Mouse (Mus musculus) cerebellum, adult 2 months (tissue): ENCODE measurements around the gene Ggps1. TPM values are rescaled to one million over a fixed set of nuclear protein-coding genes. Genes with fewer than 3 reads are reported as not detected.
A peak's percentile ranks its signal among the peaks of the same experiment; 100 is the strongest.

Experiments used
- DNase-seq, 2 experiments: peaks; one replicate each; pipeline ENCODE4 v3.0.0; 2021
- H3K27ac ChIP-seq: fragments of 200-500 bp; 2 replicates; pipeline ENCODE4 v1.5.1; 2012; ENCODE audit warnings: low read length, control low read depth, inconsistent platforms; ENCODE audit not compliant: insufficient read depth
- H3K27me3 ChIP-seq: fragments of 200-500 bp; 2 replicates; pipeline ENCODE4 v1.6.1; 2012; ENCODE audit warnings: inconsistent platforms, mild to moderate bottlenecking, low read length, moderate library complexity; ENCODE audit not compliant: control insufficient read depth, insufficient read depth
- H3K4me1 ChIP-seq: fragments of 200-500 bp; 2 replicates; pipeline ENCODE4 v1.6.1; 2011; ENCODE audit warnings: low read length; ENCODE audit not compliant: control insufficient read depth, insufficient read depth
- H3K4me3 ChIP-seq: fragments of 200-500 bp; replicated peaks from 2 replicates; pipeline ENCODE3; 2011; ENCODE audit warnings: mild to moderate bottlenecking, low read depth, low read length, control low read depth; ENCODE audit not compliant: insufficient read depth
- CTCF ChIP-seq: fragments of 200-500 bp; IDR thresholded peaks from 2 replicates; pipeline ENCODE4 v1.5.1; 2011; ENCODE audit warnings: low read depth, mild to moderate bottlenecking, control low read depth, low read length, moderate library complexity, borderline replicate concordance; ENCODE audit not compliant: insufficient read depth
- POLR2A ChIP-seq: fragments of 200-500 bp; IDR thresholded peaks from 2 replicates; pipeline ENCODE4 v1.6.1; 2011; ENCODE audit warnings: low read length, control low read depth, borderline replicate concordance; ENCODE audit not compliant: insufficient read depth
- WGBS: fragments of 180-500 bp; shearing (Covaris S2); methylation state at CpG from one replicate; pipeline ENCODE4 v1.1.7; 2018; 5-methylcytosine and 5-hydroxymethylcytosine counted together
- polyA plus RNA-seq: library from polyadenylated mRNA; depleted of rRNA; stranded (reverse); fragments of >200 nt; gene quantifications from 2 replicates; pipeline ENCODE4 v1.2.3, GENCODE M21; 2012

Gene Ggps1
- polyA plus RNA-seq, 1 experiment, result 57.1 TPM

DNA sequence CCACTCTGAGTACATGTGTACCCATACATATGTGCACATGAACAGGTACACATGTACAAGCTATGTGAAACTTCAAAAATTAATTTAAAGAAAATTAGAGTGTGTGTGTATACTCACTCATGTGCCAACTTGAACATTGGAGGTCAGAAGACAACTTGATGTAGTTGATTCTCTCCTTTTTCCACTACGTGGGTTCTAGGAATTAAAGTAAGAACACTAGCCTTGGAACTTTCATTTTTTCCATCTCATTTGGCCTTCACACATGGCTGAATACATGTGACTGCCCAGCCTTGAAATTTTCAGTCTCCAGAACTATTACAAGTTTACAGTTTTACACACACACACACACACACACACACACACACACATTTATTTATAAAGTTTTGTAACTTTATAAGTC lies 6.0 kb upstream of the Ggps1 start:
- TF ChIP-seq CTCF (no peak), POLR2A (no peak)

DNA sequence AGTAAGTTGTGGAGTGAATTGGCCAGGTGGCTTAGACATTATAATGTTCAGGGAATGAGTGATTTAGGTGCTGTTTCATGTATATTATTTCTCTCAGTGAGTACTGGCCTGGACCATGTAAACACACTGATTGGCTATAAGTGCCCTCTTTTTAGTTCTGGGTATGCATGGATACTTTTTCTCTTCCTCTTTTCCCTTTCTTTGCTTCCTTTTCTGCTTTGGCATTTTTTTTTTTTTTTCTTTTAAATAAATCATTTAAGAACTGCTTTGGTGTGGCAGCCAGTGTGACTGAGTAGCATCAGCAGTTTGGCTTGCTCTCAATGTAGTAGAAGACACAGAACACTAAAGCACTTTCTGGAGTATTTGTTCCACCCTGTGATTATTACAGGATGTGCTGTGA lies 4.7 kb upstream of the Ggps1 start:
- Histone ChIP-seq H3K4me1 (no peaks in the 10 kb centered on the region), H3K4me3 (no peak overlapping the region), H3K27ac (no peak overlapping the region), H3K27me3 (no peaks in the 10 kb centered on the region)
- TF ChIP-seq CTCF, result no peak
- no peak for TF ChIP-seq POLR2A
- no peak for DNase-seq

More for the DNA sequence above, 6.0 kb upstream of the Ggps1 start:
- H3K4me1 ChIP-seq, result no peaks in the 10 kb centered on the region
- no peaks in the 10 kb centered on the region for H3K27me3 ChIP-seq
- no peak overlapping the region for H3K4me3 ChIP-seq
- 72% methylated on average over 1 of the region's 1 CpGs for WGBS
- no peak overlapping the region for H3K27ac ChIP-seq
- no peak for DNase-seq

- Histone ChIP-seq H3K4me1 (peaks cover 4% of the 10 kb centered on the region; the same call in 1 of the 2 replicates), H3K27me3 (no peaks in the 10 kb centered on the region), H3K27ac (no peak overlapping the region), H3K4me3 (no peak overlapping the region)
- DNase-seq, result no peak
- TF ChIP-seq CTCF, result no peak
- no peak for TF ChIP-seq POLR2A
- 68% methylated on average over 1 of the region's 1 CpGs for WGBS
Measured at GRCm38 (mm10) chr13:14065701-14066100, 2.4 kb upstream of the Ggps1 start.

- H3K4me1 ChIP-seq, result peaks cover 4% of the 10 kb centered on the region; the same call in 1 of the 2 replicates
Measured at GRCm38 (mm10) chr13:14065028-14065380, 1.7 kb upstream of the Ggps1 start.

DNA sequence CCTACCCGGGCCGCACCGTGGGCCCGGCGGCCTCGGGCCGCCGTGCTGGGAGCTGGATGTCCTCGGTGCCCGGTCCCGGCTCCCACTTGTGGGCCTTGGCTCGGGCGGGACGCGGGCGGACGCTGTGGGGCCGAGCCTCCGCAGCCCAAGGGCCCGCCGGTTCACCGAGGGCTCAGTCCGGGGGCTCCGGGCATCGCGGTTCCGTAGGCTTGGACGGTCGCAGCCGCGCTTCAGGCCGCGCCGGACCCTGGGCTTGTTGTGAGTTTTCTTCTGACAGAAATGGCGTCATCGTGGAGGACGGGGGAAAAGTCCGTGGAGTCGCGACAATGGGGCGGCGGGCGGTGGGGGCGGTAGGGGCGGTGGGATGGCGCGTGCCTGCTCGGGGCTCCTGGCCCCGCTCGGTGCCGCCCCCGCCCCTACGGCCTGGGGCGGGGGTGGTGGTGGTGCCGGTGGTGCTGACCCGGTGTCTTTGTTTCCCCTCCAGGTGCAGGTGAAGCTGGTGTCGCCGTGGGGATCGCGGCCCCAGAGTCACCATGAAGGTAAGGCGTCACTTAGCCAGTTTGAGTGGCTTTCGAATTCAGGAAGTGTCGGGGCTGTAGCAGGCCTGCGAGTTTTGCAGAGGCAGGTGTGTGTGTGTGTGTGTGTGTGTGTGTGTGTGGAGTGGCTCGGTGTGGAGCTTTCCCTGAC lies 1.2 kb upstream of the Ggps1 start:
- Histone ChIP-seq H3K27me3 (no peaks in the 10 kb centered on the region), H3K4me3 (peak overlapping the region; percentile 73), H3K27ac (peak overlapping the region; percentile 87), H3K4me1 (peaks cover 4% of the 10 kb centered on the region; the same call in 1 of the 2 replicates)
- DNase-seq, result peak; percentile 43 to 56
- whole genome bisulfite sequencing, result under 1% methylated on average over 65 of the region's 65 CpGs
- TF ChIP-seq CTCF (no peak), POLR2A (no peak)

More at GRCm38 (mm10) chr13:14065028-14065380, 1.7 kb upstream of the Ggps1 start:
- Histone ChIP-seq H3K27me3 (no peaks in the 10 kb centered on the region), H3K4me3 (peak overlapping the region; percentile 73), H3K27ac (no peak overlapping the region)
- DNase-seq, result no peak
- TF ChIP-seq POLR2A (no peak), CTCF (no peak)
- 5% methylated on average over 9 of the region's 9 CpGs for WGBS

DNA sequence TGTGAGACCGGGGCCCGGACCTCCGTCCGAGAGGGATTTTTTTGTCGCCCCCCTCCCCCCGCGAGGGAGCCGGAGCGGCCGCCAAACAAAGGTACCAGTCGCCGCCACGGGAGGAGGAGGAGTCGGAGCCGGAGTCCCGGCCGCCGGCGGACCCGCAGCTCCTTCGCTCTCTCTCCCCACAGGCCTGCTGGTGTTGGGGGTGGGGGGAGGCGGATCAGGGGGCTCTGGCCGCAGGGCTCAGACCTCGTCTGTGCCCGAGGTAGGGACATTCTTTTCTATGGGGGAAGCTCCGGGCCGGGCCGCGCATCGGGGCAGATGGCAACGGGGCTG lies 619 bp upstream of the Ggps1 start:
- under 1% methylated on average over 22 of the region's 31 CpGs for WGBS
- no peak for DNase-seq
- peak overlapping the region; percentile 87 for H3K27ac ChIP-seq

DNA sequence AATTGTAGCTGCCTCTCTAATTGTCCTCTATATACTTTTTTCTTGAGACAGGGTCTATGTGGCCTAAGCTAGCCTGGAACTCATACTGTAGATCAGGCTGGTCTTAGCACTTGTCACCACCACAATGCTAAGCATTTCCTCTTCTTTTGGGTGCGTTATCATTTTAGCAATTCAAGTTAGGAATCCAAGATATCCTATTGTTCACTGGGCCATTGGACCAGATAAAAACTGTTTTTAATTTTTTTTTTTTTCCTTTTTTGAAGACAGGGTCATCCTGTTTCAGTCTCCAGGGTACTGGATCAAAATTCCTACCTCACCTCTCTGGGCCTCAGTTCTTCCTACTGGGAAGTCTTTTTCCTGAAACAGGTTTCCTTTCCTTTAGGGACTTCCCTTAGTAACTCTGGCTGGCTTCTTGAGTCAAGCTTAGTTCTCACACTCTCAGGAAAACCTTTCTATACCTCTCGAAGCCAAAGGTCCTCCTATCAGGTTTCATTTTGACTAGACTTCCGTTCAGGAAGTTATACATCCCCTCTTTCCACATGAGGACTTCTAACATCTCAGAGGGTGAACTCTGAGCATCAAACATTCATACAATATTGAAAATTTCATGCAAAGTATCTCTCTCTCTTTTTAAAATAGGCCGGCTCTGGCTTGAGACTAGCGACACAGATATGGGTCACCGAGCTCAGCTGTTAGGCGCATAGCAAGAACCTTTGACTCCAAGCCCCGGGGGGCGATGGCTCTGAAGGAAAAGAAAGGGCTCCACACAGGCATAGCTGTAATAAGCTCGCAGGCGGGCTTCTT lies 877 bp downstream of the Ggps1 start:
- Histone ChIP-seq H3K27ac (peak overlapping the region; percentile 51; the same call in 1 of the 2 replicates), H3K4me1 (peaks cover 4% of the 10 kb centered on the region; the same call in 1 of the 2 replicates), H3K4me3 (peak overlapping the region; percentile 74), H3K27me3 (no peaks in the 10 kb centered on the region)
- TF ChIP-seq CTCF, result no peak
- no peak for TF ChIP-seq POLR2A
- no peak for DNase-seq
- 4% methylated on average over 11 of the region's 11 CpGs for WGBS

More for the DNA sequence above, 619 bp upstream of the Ggps1 start:
- H3K4me3 ChIP-seq, result peak overlapping the region; percentile 73
- no peak for TF ChIP-seq POLR2A
- TF ChIP-seq CTCF, result no peak
- H3K27me3 ChIP-seq, result no peaks in the 10 kb centered on the region
- H3K4me1 ChIP-seq, result peaks cover 4% of the 10 kb centered on the region; the same call in 1 of the 2 replicates
